Mouse (Mus musculus) lung, adult 2 months (tissue): ENCODE results near the gene Ezh1.

Experiments
- CTCF ChIP-seq: fragments of 200-500 bp; IDR thresholded peaks from 2 replicates; pipeline ENCODE4 v1.5.1; 2011; ENCODE audit warnings: mild to moderate bottlenecking, low read length, control low read depth; ENCODE audit not compliant: insufficient read depth
- POLR2A ChIP-seq: fragments of 200-500 bp; IDR thresholded peaks from 2 replicates; pipeline ENCODE4 v1.6.1; 2011; ENCODE audit warnings: low read depth, mild to moderate bottlenecking, control low read depth, low read length, borderline replicate concordance; ENCODE audit errors: extremely low read depth

DNA sequence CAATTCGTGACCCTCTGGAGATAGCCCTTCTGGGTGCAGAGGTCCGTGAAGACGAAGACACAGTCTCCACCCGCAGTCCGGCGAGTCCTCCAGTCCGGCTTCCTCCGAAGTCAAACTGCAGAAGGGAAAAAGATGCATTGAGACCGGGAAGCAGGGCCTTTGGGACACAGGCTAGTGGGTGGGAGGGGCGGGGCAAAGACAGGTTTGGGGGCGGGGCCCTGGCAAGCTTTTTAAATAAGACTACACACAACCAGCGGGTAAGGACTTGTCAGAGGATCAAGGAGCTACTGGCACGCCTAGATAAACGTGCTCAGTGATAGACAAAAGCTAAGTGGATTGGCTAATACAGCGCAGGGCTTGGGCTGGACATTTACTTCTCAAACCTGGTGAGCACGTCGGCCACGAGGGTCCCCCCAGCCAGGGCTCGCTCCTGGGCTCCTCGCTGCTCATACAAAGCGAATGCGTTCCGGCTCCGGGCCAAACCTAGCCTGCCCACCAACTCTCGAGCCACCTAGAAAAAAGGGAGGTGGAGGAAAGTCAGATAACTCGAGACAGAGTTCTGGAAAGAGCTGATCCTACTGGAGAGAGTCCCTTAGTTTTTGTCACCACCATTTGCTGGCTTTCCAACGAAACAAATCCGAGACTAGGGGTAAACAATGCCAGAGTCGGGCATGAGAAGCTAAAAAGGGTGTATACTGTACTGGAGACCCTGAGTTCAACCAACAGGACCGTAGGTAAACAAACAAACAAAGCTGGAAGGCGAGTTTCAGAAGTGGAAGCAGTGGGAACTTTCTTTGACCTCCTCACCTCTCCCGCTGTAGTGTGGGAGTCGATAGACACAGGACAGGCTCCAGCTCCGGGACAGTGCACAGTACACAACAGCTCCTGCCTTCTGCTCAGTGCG, 61.3 kb downstream of the Ezh1 start:
- TF ChIP-seq POLR2A (no peak), CTCF (no peak)
